Mouse (Mus musculus) lung, adult 2 months (tissue): ENCODE results near the gene Cass4. TPM values are rescaled to one million over a fixed set of nuclear protein-coding genes. Genes with fewer than 3 reads are reported as not detected.

Source experiments
- DNase-seq: peaks from one replicate; pipeline ENCODE4 v3.0.0; 2022
- H3K4me1 ChIP-seq: fragments of 200-500 bp; 2 replicates; pipeline ENCODE4 v1.6.1; 2011; ENCODE audit warnings: low read length; ENCODE audit not compliant: control insufficient read depth, insufficient read depth
- H3K4me3 ChIP-seq: fragments of 200-500 bp; replicated peaks from 2 replicates; pipeline ENCODE3; 2011; ENCODE audit warnings: low read depth, mild to moderate bottlenecking, control low read depth, low read length; ENCODE audit errors: extremely low read depth
- CTCF ChIP-seq: fragments of 200-500 bp; IDR thresholded peaks from 2 replicates; pipeline ENCODE4 v1.5.1; 2011; ENCODE audit warnings: mild to moderate bottlenecking, low read length, control low read depth; ENCODE audit not compliant: insufficient read depth
- POLR2A ChIP-seq: fragments of 200-500 bp; IDR thresholded peaks from 2 replicates; pipeline ENCODE4 v1.6.1; 2011; ENCODE audit warnings: low read depth, mild to moderate bottlenecking, control low read depth, low read length, borderline replicate concordance; ENCODE audit errors: extremely low read depth
- WGBS: fragments of 180-500 bp; shearing (Covaris S2); methylation state at CpG from one replicate; pipeline ENCODE4 v1.1.7; 2018; 5-methylcytosine and 5-hydroxymethylcytosine counted together
- polyA plus RNA-seq: library from polyadenylated mRNA; depleted of rRNA; stranded (reverse); fragments of >200 nt; gene quantifications from 2 replicates; pipeline ENCODE4 v1.2.3, GENCODE M21; 2012

Cass4 gene
- polyA plus RNA-seq, 1 experiment, result 7.6 TPM

GRCm38 (mm10) chr2:172405011-172405410, 11.4 kb downstream of the Cass4 start:
- no peak for DNase-seq
- H3K4me3 ChIP-seq, result no peak overlapping the region
- H3K4me1 ChIP-seq, result peaks cover 3% of the 10 kb centered on the region; the same call in 1 of the 2 replicates
- TF ChIP-seq CTCF, result no peak
- TF ChIP-seq POLR2A, result no peak
- 49% methylated on average over 3 of the region's 3 CpGs for WGBS

GRCm38 (mm10) chr2:172406173-172406572, 12.6 kb downstream of the Cass4 start:
- TF ChIP-seq CTCF (no peak), POLR2A (no peak)
- DNase-seq, result no peak
- WGBS, result 31% methylated on average over 4 of the region's 4 CpGs
- Histone ChIP-seq H3K4me3 (no peak overlapping the region), H3K4me1 (no peaks in the 10 kb centered on the region)

GRCm38 (mm10) chr2:172407499-172407898, 13.9 kb downstream of the Cass4 start:
- no peaks in the 10 kb centered on the region for H3K4me1 ChIP-seq
- TF ChIP-seq POLR2A (no peak), CTCF (no peak)
- WGBS, result 67% methylated on average over 2 of the region's 2 CpGs
- no peak overlapping the region for H3K4me3 ChIP-seq
- no peak for DNase-seq

GRCm38 (mm10) chr2:172410686-172411085, 17.1 kb downstream of the Cass4 start:
- Histone ChIP-seq H3K4me3 (no peak overlapping the region), H3K4me1 (no peaks in the 10 kb centered on the region)
- TF ChIP-seq CTCF, result no peak
- TF ChIP-seq POLR2A, result no peak
- DNase-seq, result no peak
- WGBS, result 60% methylated on average over 2 of the region's 2 CpGs

GRCm38 (mm10) chr2:172411091-172411490, 17.5 kb downstream of the Cass4 start:
- TF ChIP-seq POLR2A (no peak), CTCF (no peak)
- 60% methylated on average over 11 of the region's 11 CpGs for whole genome bisulfite sequencing
- no peak for DNase-seq
- H3K4me3 ChIP-seq, result no peak overlapping the region
- no peaks in the 10 kb centered on the region for H3K4me1 ChIP-seq

- H3K4me1 ChIP-seq, result no peaks in the 10 kb centered on the region
- no peak for TF ChIP-seq POLR2A
- no peak for TF ChIP-seq CTCF
- DNase-seq, result no peak
- WGBS, result 12% methylated on average over 9 of the region's 9 CpGs
- H3K4me3 ChIP-seq, result no peak overlapping the region
These were observed 18.9 kb downstream of the Cass4 start for GRCm38 (mm10) chr2:172412454-172412853.

- no peak for DNase-seq
- 17% methylated on average over 4 of the region's 4 CpGs for WGBS
- Histone ChIP-seq H3K4me1 (no peaks in the 10 kb centered on the region), H3K4me3 (no peak overlapping the region)
- TF ChIP-seq CTCF, result no peak
- TF ChIP-seq POLR2A, result no peak
These were observed 19.7 kb downstream of the Cass4 start for GRCm38 (mm10) chr2:172413273-172413672.

GRCm38 (mm10) chr2:172413894-172414293, 20.3 kb downstream of the Cass4 start:
- no peaks in the 10 kb centered on the region for H3K4me1 ChIP-seq
- no peak for DNase-seq
- 49% methylated on average over 5 of the region's 5 CpGs for WGBS
- H3K4me3 ChIP-seq, result no peak overlapping the region
- no peak for TF ChIP-seq CTCF
- no peak for TF ChIP-seq POLR2A

- Histone ChIP-seq H3K4me1 (no peaks in the 10 kb centered on the region), H3K4me3 (no peak overlapping the region)
- DNase-seq, result no peak
- 59% methylated on average over 12 of the region's 12 CpGs for WGBS
- TF ChIP-seq CTCF (no peak), POLR2A (no peak)
These were observed 22.6 kb downstream of the Cass4 start for GRCm38 (mm10) chr2:172416218-172416617.

- Histone ChIP-seq H3K4me3 (no peak overlapping the region), H3K4me1 (no peaks in the 10 kb centered on the region)
- DNase-seq, result no peak
- TF ChIP-seq CTCF (no peak), POLR2A (no peak)
- 87% methylated on average over 5 of the region's 5 CpGs for WGBS
These were observed 23.3 kb downstream of the Cass4 start for GRCm38 (mm10) chr2:172416876-172417275.

- H3K4me1 ChIP-seq, result no peaks in the 10 kb centered on the region
- 67% methylated on average over 5 of the region's 5 CpGs for WGBS
- DNase-seq, result no peak
- no peak overlapping the region for H3K4me3 ChIP-seq
- TF ChIP-seq CTCF (no peak), POLR2A (no peak)
These were observed 24.6 kb downstream of the Cass4 start for GRCm38 (mm10) chr2:172418208-172418607.
